Mouse (Mus musculus): ENCODE measurements around the gene Rabggta. TPM values are rescaled to one million over a fixed set of nuclear protein-coding genes. Genes with fewer than 3 reads are reported as not detected.

Rabggta gene
- total RNA-seq (2022) = 10 to 100 TPM; 13.3 to 14.6 (median 14.5) TPM

DNA sequence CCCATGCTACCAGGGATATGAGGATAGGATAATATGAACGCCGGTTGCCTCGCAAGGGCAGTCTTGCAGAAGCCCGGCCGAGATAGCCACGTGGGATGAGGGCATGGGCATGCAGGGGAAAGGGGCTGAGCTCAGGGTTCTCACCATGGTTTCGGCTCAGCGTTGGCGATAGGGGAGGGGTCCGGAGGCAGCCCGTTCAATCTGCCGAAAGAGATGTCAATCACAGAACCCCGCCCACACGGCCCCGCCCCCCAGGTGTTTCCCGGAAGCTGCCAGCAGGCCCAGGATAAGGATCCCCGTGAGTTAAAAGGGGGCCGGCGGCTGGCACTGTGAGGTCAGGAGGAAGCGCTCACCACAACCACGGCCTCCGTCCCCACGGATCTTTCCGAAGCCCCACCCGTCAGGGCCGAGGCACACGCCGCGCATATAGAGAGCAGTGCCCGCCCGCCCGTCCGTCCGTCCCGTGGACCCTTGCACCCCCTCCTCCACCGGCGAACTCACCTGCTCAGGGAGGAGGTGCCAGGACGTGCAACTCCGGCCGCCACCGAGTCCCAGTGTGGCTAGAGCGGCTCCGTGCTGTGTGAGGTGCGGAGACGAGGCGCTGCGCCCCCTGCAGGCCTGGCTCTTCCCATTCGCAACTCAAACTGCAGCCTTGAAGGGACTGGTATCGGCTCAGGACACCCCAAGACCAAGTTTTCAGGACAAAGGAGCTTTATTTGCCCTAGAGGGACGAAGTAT, at the start of gene Rabggta:
Rabggta (minus strand) TSS at position 564 of the 738 bp plus-strand sequence.
- peak; percentile 87 for DNase-seq (ENCODE audit: low spot score)

DNA sequence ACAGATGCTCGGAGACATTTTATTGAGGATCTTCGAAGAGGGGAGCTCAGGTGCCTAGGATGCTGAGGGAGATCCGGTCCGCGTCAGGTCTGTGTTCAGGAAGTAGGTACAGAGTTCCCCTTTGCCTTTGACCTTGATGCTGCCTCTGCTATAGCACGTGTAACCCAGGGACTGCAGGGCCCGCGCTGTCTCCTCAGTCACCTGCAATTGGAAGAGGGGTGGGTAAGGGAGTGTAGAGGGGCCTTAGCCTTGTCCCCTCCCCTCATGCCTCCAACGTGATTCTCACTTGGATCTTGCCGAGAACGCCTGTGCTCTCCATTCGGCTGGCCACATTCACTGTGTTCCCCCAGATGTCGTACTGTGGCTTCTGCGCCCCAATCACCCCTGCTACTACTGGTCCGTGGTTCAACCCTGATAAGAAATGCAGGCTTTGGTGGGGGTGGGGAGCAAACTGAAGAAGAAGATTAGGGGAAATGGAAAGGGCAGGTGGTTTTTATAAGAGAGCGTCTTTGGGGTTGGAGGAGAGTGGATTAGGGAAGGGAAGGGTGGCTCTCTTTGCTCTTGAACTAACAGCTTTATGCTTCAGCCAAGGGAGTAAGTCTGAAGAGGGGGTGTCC, 47.1 kb upstream of the Rabggta start:
- DNase-seq (ENCODE audit: low spot score) = no peak

DNA sequence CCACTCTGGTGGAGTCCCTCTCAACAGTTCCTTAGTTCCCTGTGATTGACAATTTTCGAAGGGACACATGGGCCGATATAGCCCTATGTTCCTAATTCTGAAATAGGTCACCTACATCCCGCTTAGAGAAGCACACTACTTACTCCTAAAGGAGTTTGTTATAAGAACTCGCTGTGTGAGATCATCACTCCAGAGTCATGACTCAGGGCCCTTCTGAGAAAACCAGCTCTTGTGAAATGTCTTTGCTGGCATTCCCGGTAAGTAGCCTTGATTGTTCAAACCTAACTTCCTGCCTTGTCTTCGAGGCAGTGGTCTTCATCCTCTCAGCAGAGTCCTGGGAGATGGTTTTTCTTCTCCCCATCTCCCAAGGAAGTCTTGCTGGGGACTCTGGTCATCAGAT, 46.5 kb upstream of the Rabggta start:
- no peak for DNase-seq (ENCODE audit: low spot score)

DNA sequence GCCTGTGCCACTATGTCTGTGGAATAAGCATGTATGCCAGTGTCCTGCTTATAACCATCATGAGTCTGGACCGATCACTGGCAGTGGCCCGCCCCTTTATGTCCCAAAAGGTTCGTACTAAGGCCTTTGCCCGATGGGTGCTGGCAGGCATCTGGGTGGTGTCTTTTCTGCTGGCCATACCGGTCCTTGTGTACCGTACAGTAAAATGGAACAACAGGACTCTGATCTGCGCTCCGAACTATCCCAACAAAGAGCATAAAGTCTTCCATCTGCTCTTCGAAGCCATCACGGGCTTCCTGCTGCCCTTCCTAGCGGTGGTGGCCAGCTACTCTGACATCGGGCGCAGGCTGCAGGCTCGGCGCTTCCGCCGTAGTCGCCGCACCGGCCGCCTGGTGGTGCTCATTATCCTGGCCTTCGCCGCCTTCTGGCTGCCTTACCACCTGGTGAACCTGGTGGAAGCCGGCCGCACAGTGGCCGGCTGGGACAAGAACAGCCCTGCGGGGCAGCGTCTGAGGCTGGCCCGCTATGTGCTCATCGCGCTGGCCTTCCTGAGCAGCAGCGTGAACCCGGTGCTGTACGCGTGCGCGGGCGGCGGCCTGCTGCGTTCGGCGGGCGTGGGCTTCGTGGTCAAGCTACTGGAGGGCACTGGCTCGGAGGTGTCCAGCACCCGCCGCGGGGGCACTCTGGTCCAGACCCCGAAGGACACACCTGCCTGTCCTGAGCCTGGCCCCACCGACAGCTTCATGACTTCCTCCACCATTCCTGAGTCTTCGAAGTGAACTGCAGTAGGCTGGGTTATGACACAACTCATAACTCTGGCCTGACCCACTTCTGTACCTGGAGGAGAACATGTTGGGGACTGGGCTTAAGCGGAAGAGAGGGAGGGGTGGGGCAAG, 45.7 kb upstream of the Rabggta start:
- no peak for DNase-seq (ENCODE audit: low spot score)

DNA sequence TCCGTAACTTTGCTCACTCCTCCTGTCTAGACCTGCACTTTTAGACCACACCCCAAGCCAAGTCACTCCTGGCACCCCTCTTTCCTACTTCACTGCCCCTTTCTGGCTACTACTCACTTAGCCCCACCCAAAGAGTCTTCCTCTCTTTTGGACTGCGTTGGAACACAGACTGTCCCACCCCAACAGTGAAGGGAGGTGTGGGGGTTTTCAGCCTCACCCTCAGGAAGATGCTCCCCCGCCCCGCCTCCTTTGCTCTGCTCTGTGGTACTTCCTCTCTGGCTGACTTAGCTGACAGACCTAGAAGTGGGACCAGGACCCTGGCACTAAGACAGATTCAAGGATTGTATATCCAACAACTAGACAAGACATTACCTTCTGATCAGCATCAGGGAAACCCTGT, 43.6 kb upstream of the Rabggta start, which contains the start of gene Ltb4r1:
Ltb4r1 (plus strand) TSS at position 267 of the 400 bp plus-strand sequence.
- no peak for DNase-seq (ENCODE audit: low spot score)

DNA sequence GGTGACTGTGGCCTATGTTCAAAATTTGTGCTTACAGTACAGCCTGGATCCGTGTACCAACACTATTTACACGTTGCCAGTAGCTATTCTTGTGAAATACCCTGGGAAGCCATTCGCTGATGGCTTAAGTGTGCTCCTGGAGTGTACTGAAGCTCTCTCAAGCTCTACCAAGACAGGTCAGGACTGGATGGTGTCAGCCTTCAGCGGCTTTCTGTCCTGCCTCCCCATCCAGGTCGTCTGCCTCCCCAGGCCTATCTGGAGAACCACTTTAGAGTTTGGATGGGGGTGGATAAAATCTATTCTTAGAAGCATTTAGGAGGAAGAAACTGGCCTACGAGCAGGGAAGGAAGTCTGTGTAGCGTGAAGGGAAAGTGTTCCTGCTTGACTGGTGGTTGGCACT, 41.1 kb upstream of the Rabggta start:
- DNase-seq (ENCODE audit: low spot score) = no peak

DNA sequence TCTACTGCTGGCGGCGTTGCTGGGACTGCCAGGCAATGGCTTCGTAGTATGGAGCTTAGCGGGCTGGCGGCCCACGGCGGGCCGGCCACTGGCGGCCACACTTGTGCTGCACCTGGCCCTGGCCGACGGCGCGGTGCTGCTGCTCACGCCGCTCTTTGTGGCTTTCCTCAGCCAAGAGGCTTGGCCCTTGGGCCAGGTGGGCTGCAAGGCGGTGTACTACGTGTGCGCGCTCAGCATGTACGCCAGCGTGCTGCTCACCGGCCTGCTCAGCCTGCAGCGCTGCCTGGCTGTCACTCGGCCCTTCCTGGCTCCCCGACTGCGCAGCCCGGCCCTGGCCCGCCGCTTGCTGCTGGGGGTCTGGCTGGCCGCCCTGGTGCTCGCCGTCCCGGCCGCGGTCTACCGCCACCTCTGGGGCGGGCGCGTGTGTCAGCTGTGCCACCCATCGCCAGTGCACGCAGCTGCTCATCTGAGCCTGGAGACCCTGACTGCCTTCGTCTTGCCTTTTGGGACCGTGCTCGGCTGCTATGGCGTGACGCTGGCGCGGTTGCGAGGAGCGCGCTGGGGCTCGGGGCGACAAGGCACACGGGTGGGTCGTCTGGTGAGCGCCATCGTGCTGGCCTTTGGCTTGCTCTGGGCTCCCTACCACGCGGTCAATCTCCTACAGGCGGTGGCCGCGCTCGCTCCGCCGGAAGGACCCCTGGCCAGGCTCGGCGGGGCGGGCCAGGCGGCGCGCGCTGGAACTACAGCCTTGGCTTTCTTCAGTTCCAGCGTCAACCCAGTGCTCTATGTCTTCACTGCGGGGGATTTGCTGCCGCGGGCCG, 40.1 kb upstream of the Rabggta start:
- DNase-seq (ENCODE audit: low spot score) = no peak

DNA sequence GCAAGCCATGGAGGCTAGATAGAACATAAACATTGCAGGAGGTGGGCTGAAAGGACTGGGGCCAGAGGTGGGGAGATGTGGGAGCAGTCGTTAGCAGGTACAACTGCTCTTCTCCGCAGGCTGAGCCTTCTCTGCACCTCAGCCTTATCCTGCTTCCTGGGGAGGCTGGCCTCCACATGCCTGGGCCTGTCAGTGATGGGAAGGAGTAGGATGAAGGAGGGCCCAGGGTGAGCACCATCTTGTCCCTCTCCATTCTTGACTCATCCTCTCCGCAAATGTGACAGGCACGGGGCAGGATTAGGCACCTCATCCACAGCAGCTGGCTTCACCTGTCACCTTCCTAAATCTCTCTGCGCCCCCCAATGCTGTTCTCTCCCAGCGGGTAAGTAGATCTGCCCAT, 39.1 kb upstream of the Rabggta start, which contains the start of gene Ltb4r2:
Ltb4r2 (plus strand) TSS at position 266 of the 400 bp plus-strand sequence.
- DNase-seq (ENCODE audit: low spot score) = no peak

DNA sequence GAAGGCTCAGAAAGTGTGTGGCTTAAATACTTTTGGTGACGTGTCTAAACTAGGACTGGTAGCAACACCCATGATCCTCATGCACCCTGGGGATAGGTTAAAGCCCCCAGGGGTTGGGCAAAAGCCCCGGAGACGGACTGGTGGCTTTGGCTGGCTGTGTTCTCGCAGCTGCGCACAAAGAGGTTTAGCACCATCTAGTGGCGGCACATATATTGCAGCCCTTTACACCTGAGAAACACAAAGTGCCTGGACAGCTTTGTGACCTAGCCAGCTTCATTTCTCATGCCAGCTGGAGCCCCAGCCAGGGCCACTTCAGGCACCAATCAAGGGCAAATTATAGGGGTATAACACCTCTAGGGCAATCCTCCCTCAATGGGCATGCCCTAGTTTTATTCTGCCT, 38.1 kb upstream of the Rabggta start:
- DNase-seq (ENCODE audit: low spot score) = peak; percentile 89

DNA sequence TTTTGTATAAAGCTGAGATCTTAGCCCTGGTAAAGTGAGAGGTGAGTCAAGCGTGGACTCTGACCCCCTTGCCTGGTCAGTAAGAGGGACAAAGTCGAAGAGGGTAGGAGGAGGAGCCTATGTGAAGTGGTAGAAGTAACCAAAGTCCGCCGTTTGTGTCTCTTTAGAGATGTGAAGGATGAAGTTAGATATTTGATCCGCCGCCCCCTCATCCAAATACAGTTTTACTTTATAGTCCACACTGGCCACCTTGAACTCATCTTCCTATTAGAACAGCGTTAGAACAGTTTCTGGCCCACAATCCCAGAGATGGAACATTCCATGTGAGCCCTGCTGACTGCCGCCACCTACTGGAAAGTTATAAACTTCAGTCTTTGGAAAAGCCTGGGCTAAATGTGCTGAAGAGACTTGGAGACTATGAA, 36.3 kb upstream of the Rabggta start, which contains the start of gene Cideb:
Cideb (minus strand) TSS at position 96 of the 422 bp plus-strand sequence.
- DNase-seq (ENCODE audit: low spot score) = no peak

DNA sequence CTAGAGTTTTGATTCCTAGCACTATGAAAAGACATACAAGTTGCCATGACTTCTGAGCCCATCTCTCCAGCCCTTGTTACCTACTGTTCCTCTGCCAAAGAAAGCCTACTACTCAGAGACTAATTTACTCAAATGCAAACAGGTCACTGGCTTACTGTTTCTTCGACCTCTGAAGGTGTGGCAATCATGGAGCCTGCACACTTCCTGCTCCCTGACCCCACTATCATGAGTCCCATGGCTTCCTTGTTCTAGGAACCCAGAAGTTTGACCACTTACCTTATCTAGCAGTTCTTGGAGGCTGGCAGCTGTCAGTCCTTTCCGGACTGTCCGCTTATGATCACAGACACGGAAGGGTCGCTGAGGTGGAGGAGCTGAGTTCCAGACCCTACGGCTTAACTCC, 35.5 kb upstream of the Rabggta start:
- no peak for DNase-seq (ENCODE audit: low spot score)

DNA sequence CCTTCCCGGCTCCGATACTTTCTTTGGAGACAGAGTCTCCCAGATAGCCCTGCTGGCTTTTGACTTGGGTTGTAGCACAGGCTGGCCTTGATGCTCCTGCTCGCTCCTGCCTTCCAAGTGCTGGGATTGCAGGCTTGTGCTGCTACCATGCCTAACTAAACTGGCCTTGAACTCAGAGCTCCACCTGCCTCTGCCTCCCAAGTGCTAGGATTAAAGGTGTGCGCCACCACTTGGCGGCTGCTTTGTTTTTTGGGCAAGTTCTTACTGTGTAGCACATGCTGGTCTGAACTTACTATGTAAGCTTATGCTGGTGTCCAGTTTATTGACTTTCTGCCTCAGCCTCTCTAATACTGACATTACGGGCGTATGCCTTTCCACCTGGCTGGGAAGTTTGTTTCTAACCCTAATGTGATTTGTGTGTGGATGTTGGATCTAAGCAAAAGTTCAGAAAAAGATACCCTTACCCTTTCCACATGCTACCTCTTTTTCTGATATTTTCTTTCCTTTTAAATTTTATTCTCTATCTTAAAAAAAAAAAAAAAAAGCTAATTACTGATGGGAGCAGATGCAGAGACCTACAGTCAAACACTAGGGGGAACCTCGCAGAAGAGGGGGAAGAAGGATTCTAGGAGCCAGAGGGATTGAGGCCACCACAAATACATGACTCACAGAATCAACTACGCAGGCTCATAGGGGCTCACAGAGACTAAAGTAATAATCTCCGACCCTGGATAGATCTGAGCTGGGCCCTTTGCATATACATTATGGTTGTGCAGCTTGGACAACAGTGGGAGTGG, 25.2 kb upstream of the Rabggta start:
- DNase-seq (ENCODE audit: low spot score) = no peak

DNA sequence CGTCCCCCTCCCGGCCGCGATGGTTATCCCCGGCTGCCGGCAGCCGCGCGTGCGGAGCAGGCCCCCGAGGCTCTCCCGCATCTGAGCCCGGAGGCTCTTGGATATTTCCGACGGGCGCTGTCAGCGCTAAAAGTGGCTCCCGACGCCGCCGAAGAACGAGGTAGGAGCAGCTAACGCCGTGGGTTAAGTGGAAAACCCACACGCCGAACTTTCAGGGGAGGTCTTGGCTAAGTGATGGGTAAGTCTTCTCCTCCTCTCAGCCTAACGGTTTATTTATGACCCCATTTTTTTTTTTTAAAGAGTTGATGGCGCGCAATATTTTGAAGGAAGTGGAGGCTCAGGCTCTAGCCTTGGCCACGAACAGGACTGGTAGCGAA, 23.8 kb upstream of the Rabggta start:
- DNase-seq (ENCODE audit: low spot score) = no peak

DNA sequence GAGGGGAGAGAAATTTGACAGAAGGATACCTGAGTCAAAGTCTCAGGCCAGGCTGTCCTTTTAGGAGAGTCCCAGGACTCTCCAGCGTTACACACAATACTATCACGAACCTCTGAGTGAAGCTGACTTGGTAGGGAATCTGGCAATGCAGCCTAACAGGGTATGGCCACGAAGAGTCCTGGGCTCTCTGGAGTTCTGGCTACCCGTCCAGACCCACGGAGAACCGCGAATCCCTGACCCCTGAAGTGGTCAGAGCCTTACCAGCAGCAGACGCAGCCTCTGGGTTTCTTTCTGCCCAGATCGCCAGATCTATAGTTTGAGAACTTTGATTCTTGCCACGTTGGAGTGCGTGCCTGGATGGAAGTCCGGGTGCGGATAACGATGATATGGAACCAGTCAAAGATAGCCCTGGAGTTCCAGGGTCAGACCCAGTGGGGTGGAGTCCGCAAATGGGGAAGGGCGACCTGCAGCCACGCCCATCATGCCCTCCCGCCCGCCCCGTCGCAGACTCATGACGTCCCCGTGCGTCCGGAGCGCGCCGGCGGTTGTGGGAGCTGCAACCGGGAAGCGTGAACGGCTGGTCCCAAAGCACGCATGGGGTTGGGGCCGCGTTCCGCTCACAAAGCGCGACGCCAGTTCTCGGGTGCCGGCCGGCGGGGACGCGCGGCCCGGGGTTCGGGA, 23.3 kb upstream of the Rabggta start, which contains the start of the genes Dhrs1 and Nop9:
Dhrs1 (minus strand) TSS at position 511 of the 681 bp plus-strand sequence.
Nop9 (plus strand) TSS at position 514 of the 681 bp plus-strand sequence.
- peak; percentile 87 for DNase-seq (ENCODE audit: low spot score)

DNA sequence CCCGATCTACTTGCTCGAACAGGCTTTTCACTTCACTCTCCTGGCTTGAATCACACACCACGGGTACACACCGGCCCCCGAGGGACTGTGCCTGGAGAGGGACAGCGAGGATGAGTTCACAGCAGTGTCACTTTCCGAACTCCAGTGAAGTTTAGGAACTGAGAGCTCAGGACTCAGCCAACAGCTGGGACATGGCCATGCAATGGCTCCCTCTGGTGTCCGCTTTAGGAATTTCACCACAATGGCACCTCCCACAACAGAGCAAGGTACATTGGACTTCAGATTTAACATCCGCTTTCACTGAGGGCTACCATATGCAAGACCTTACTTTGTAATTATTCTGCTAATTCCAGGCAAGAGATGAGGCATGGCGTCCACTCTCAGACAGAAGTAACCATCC, 21.6 kb upstream of the Rabggta start:
- DNase-seq (ENCODE audit: low spot score) = peak; percentile 90

DNA sequence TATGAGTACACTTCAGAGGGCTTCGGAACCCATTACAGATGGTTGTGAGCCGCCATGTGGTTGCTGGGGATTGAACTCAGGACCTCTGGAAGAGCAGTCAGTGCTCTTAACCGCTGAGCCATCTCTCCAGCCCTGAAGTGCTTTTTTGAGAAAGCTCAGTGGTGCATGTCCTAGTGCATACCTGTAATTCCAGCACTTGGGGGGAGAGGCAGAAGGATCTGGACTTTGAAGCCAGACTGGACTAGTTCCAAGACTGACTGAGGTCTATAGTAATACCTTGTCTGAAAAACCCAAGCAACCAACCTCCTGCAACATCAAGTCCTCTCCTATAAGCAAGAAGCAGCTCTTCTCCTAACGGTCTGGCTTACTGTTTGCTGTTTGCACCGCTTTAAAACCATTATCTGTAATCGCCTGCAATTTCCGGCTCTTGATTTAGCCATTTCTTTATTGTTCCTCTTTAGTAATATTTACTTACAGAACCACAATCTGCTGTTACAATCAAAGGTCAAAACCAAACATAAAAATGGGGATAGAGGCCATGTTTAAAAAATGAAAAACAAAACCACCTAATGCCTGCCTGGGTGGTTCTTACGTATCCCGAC, 15.1 kb upstream of the Rabggta start:
- no peak for DNase-seq (ENCODE audit: low spot score)

DNA sequence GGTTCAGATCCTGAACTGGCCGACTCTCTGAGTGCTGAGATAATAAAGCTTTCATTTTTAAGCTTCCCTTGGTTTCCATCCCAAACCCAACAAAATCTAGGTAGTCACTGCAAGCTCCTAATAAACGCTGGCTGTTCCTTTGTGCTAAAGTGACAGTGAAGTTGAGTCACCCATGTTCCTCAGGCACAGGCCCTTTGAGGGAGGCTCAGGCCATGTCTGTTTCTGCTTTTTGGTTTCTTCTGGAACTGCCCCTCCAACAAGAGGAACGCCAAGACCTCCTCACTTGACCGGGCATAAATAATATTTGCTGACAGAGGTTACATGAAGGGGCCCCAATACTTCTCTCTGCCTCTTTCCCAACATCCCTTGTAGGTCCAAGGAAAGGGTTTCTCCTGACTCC, 13.7 kb upstream of the Rabggta start:
- DNase-seq (ENCODE audit: low spot score) = no peak

DNA sequence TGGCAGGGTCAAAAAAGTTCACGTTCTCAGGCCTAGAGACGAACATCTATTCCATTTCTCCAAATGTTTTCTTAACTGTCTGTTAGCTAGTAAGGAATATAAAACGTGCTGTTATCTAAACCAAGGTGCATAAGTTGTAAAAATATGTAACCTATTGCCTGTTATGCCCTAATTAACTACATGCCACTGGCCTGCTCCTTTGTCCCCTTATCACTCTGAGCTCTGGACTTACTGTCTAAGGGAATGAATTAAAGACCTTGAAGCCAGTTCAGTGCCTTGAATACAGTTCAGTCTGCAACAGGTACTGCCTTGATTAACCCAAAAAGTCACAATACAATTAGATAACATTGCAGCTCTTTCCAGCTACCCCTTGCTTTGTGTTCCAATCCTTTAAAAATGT, 13.3 kb upstream of the Rabggta start:
- no peak for DNase-seq (ENCODE audit: low spot score)

DNA sequence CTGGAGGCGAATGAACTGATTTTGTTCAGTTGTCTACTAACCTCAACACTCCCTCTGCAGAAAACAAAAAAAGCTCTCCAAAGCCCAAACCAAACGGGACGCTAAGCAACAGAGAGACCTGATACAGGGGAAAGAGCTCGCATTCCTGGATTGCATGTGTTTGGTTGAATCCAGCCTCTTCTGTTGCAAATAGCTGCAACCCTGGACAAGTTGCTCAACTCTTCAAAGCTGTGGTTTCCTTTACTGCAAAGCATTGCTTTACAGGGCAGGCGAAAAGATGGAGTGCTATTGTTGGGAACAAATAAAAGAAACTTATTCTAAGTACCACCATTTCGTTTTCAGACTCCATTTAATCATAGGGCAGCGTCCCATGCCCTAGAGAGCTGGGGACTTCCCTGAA, 12.8 kb upstream of the Rabggta start:
- DNase-seq (ENCODE audit: low spot score) = no peak
